In genomic region chr14:79955678-79956077, GRCm38 (mm10) we compare ENCODE assay signal across 16 mouse cellular contexts. TPM values are rescaled to one million over a fixed set of nuclear protein-coding genes. Genes with fewer than 3 reads are reported as not detected.
"Had no signal": no experiment of that assay in that cellular context is flagged by ENCODE, and none has a peak within 500 bp of the region (broad histone marks: within the 10 kb centered on the region; RNA-seq: fewer than 3 reads in every experiment).

No protein-coding gene starts in this region.

- H3K9ac ChIP-seq: limb, embryonic 13.5 days; liver, embryonic 14.5 days; neural tube, embryonic 15.5 days had no signal

- H3K4me3 ChIP-seq: limb, embryonic 13.5 days; midbrain, embryonic 10.5 days; myocyte; neural tube, embryonic 15.5 days had no signal

- H3K27ac ChIP-seq: limb, embryonic 13.5 days; liver, embryonic 14.5 days; midbrain, embryonic 10.5 days; neural tube, embryonic 15.5 days had no signal

- H3K4me2 ChIP-seq: limb, embryonic 13.5 days; neural tube, embryonic 15.5 days had no signal

- H3K36me3 ChIP-seq: limb, embryonic 13.5 days; midbrain, embryonic 10.5 days; neural tube, embryonic 15.5 days had no signal

- H3K9me3 ChIP-seq: limb, embryonic 13.5 days; midbrain, embryonic 10.5 days; neural tube, embryonic 15.5 days had no signal

- DNase-seq: kidney, adult 2 months; layer of hippocampus, adult 9-11 months; layer of hippocampus, postnatal 36 days; lung, adult 2 months; lung, postnatal 10 days; lung, postnatal 4 days; midbrain, embryonic 14.5 days; right cerebral cortex, adult 18-20 months; right cerebral cortex, postnatal 25 days; thymus, postnatal 4 days had no signal

- H3K27me3 ChIP-seq: limb, embryonic 13.5 days; neural tube, embryonic 15.5 days had no signal

RNA-seq across cellular contexts. Expression of gene Olfm4, which starts 28.2 kb away (rescaled TPM):
- polyA plus RNA-seq: liver, adult 2 months; lung, adult 2 months; myocyte had no signal
